Mouse (Mus musculus) cortical plate, adult 2 months (tissue): ENCODE measurements around the gene Mrm3. TPM values are rescaled to one million over a fixed set of nuclear protein-coding genes. Genes with fewer than 3 reads are reported as not detected.

Source experiments
- H3K27ac ChIP-seq: fragments of 200-500 bp; 2 replicates; pipeline ENCODE4 v1.5.1; 2012; ENCODE audit warnings: low read length, control low read depth, inconsistent platforms; ENCODE audit not compliant: insufficient read depth
- H3K4me1 ChIP-seq: fragments of 200-500 bp; 2 replicates; pipeline ENCODE4 v1.6.1; 2011; ENCODE audit warnings: low read length; ENCODE audit not compliant: control insufficient read depth, insufficient read depth
- H3K4me3 ChIP-seq: fragments of 200-500 bp; 2 replicates; pipeline ENCODE4 v1.5.1; 2011; ENCODE audit warnings: mild to moderate bottlenecking, low read length, control low read depth; ENCODE audit not compliant: insufficient read depth
- CTCF ChIP-seq: fragments of 200-500 bp; IDR thresholded peaks from 2 replicates; pipeline ENCODE4 v1.5.1; 2011; ENCODE audit warnings: mild to moderate bottlenecking, control low read depth, low read length; ENCODE audit not compliant: insufficient read depth; ENCODE audit errors: extremely low read depth
- POLR2A ChIP-seq: fragments of 200-500 bp; IDR thresholded peaks from 2 replicates; pipeline ENCODE4 v1.6.1; 2011; ENCODE audit warnings: mild to moderate bottlenecking, low read length, control low read depth; ENCODE audit not compliant: insufficient read depth; ENCODE audit errors: extremely low read depth
- polyA plus RNA-seq: library from polyadenylated mRNA; depleted of rRNA; stranded (reverse); fragments of >200 nt; gene quantifications from 2 replicates; pipeline ENCODE4 v1.2.3, GENCODE M21; 2012

Mrm3 gene
- polyA plus RNA-seq, 1 experiment = 15.0 TPM

GRCm38 (mm10) chr11:76216049-76216540, 27.4 kb upstream of the Mrm3 start:
- no peak for TF ChIP-seq CTCF
- no peak for TF ChIP-seq POLR2A
- H3K4me1 ChIP-seq = no peaks in the 10 kb centered on the region
- H3K27ac ChIP-seq = no peak overlapping the region
- H3K4me3 ChIP-seq = no peak overlapping the region; the same call in 1 of the 2 replicates

GRCm38 (mm10) chr11:76216681-76217389, 26.7 kb upstream of the Mrm3 start:
- TF ChIP-seq POLR2A (peak; percentile 33; the same call in 1 of the 2 replicates), CTCF (no peak)
- H3K4me3 ChIP-seq = peak overlapping the region; percentile 60
- H3K27ac ChIP-seq = peak overlapping the region; percentile 30; the same call in 1 of the 2 replicates
- H3K4me1 ChIP-seq = no peaks in the 10 kb centered on the region

GRCm38 (mm10) chr11:76217390-76217800, 26.1 kb upstream of the Mrm3 start, which contains the start of the genes Dbil5 and Gemin4:
Gene Dbil5 (plus strand): TSS chr11:76217608.
Gene Gemin4 (minus strand): TSS chr11:76217664.
- H3K4me3 ChIP-seq = peak within 1 kb of the TSS; percentile 60
- H3K4me1 ChIP-seq = no peaks in the 10 kb centered on the region
- peak within 1 kb of the TSS; percentile 30; the same call in 1 of the 2 replicates for H3K27ac ChIP-seq
- TF ChIP-seq CTCF (peak; percentile 95), POLR2A (peak; percentile 78)

GRCm38 (mm10) chr11:76224631-76225030, 18.9 kb upstream of the Mrm3 start:
- H3K4me1 ChIP-seq = no peaks in the 10 kb centered on the region
- TF ChIP-seq CTCF = no peak
- TF ChIP-seq POLR2A = no peak
- no peak overlapping the region for H3K4me3 ChIP-seq
- no peak overlapping the region for H3K27ac ChIP-seq

- no peak overlapping the region for H3K4me3 ChIP-seq
- no peak for TF ChIP-seq CTCF
- TF ChIP-seq POLR2A = no peak
- no peak overlapping the region for H3K27ac ChIP-seq
- no peaks in the 10 kb centered on the region for H3K4me1 ChIP-seq
Measured at GRCm38 (mm10) chr11:76225051-76225450, 18.5 kb upstream of the Mrm3 start.

- H3K4me1 ChIP-seq = no peaks in the 10 kb centered on the region
- TF ChIP-seq POLR2A (no peak), CTCF (no peak)
- H3K4me3 ChIP-seq = no peak overlapping the region
- no peak overlapping the region for H3K27ac ChIP-seq
Measured at GRCm38 (mm10) chr11:76236136-76236535, 7.4 kb upstream of the Mrm3 start.

- Histone ChIP-seq H3K4me3 (no peak overlapping the region), H3K27ac (no peak overlapping the region), H3K4me1 (peaks cover 3% of the 10 kb centered on the region; the same call in 1 of the 2 replicates)
- TF ChIP-seq CTCF = no peak
- no peak for TF ChIP-seq POLR2A
Measured at GRCm38 (mm10) chr11:76239750-76240149, 3.8 kb upstream of the Mrm3 start.

- no peak for TF ChIP-seq CTCF
- TF ChIP-seq POLR2A = no peak
- peaks cover 3% of the 10 kb centered on the region; the same call in 1 of the 2 replicates for H3K4me1 ChIP-seq
- H3K27ac ChIP-seq = no peak overlapping the region
- peak overlapping the region; percentile 80 for H3K4me3 ChIP-seq
Measured at GRCm38 (mm10) chr11:76243811-76244546, 464 bp downstream of the Mrm3 start.

GRCm38 (mm10) chr11:76246439-76246838, 2.9 kb downstream of the Mrm3 start:
- no peak for TF ChIP-seq POLR2A
- no peak for TF ChIP-seq CTCF
- H3K4me3 ChIP-seq = no peak overlapping the region
- no peak overlapping the region for H3K27ac ChIP-seq
- H3K4me1 ChIP-seq = peaks cover 3% of the 10 kb centered on the region; the same call in 1 of the 2 replicates

GRCm38 (mm10) chr11:76247239-76247638, 3.7 kb downstream of the Mrm3 start:
- no peak for TF ChIP-seq CTCF
- no peak for TF ChIP-seq POLR2A
- Histone ChIP-seq H3K4me3 (no peak overlapping the region), H3K4me1 (peaks cover 3% of the 10 kb centered on the region; the same call in 1 of the 2 replicates), H3K27ac (no peak overlapping the region)

- Histone ChIP-seq H3K27ac (no peak overlapping the region), H3K4me3 (no peak overlapping the region), H3K4me1 (peaks cover 2% of the 10 kb centered on the region)
- no peak for TF ChIP-seq CTCF
- TF ChIP-seq POLR2A = no peak
Measured at GRCm38 (mm10) chr11:76252036-76252435, 8.5 kb downstream of the Mrm3 start.
